Mouse (Mus musculus) gastrocnemius, postnatal 10 days (tissue): ENCODE results near the gene Bmpr1b. TPM values are rescaled to one million over a fixed set of nuclear protein-coding genes. Genes with fewer than 3 reads are reported as not detected.

Source experiments
- DNase-seq: peaks from one replicate; pipeline ENCODE4 v3.0.0; 2021; ENCODE audit warnings: mixed read lengths
- total RNA-seq, 2 experiments: library from RNA; stranded (reverse); gene quantifications; 2 replicates each; pipeline ENCODE4 v1.2.3; 2021

Bmpr1b gene
- total RNA-seq, 2 experiments from 2014 or later = 6.6 to 7.1 TPM

DNA sequence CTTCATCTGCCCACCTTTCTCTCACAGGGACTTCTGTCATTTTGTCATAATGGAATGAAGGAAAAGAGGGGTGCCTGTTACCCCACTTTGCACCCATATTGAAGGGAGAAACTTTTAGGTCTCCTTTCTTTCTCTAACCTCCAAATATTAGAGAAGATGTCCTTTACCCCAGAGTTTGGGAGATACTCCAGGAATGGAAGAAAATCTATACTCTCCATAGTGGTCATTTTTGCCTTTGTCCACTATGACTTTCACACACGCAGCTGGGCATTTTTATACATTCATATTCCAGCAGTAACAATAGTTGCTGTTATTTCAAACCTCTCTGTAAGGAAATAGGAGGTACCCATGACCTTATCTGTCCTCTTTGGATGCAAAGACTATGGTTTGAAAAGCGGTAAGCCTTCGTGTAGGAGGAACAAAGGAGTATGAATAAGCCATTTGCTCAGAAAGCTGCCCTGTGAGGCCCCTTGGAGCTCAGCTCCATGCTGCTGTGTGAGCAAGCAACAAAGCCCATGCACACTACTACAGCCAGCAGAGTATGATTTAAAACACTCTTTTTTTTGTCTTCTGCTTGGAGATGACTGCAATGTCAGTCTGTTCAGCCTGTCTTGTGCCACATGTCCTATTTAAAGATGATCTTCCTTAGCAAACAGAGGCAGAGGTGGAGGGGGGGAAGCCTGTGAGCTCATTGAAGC, 350.5 kb downstream of the Bmpr1b start:
- DNase-seq = no peak

DNA sequence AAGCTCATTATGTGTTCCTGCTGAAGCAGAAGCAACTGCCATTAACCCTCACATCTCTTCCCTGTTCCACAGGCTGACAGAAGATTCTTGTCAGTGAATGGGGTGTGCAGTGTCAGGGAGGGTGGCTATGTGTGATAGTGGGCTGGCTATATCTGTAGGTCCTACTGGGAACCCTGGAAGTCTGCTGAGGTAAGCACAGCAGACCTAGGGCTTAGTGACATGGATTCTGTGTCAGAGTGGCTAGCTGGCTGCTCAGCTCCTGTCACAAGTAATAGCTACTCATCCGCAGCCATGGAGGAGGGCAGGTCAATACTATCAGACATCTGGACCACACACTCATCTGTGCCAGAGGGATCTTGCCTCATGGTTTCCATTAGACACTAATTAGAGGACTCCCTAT, 354.4 kb downstream of the Bmpr1b start:
- no peak for DNase-seq

DNA sequence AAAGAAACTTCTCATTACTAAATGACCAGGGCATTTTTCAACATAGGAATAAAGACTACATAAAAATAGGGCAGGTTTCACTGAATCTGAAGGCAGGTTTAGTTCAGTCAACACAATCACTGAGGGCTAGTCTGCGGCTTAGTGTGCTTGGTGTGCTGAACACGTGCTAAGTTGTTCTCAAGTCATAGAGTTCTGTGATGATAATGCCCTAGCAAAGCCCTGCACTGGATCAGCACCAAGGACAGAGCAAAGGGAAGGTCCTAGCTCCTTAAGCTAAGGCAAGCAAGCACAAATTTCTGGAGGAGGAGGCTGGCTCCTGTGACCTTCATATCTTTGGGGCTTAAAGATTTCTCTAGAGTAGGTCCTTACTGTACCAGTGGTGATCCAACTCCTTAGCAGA, 357.9 kb downstream of the Bmpr1b start:
- peak; percentile 38 for DNase-seq

DNA sequence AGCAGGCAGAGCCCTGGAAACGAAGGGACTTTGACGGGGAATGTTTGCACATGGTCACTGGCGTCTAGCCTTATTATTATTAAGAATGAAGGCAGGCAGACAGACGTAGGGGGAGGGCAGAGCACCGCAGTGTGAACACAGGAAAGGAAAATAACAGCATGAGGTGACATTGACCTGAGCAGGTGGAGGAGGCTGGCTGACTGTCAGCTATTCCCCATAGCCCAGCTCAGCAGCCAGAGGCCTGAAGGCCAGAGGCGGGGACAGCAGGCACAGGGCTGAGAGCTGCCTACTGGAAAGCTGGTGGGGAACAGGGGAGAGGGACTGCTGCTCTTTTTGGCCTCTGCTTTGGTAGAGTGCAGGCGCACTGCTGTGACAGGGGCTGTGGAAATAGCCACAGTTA, 358.3 kb downstream of the Bmpr1b start:
- DNase-seq = no peak

DNA sequence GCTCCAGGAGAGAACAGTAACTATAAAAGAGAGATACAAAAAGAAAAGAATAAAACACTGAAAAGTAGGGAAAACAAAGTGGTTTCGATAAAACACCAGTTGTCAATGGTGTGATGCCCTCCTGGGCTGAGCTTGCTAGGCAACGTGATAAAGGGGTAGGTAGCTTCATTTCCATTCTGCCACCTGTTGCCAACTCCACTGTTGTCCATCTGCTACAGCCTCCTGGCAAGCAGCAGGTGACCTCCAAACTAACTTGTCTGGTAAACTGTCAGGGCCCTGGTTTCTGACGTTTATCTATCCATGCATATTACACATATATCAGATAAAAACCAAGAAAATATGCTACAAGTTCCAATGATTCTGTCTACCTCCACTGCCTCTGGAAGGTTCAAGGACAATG, 359.6 kb downstream of the Bmpr1b start:
- DNase-seq = no peak

DNA sequence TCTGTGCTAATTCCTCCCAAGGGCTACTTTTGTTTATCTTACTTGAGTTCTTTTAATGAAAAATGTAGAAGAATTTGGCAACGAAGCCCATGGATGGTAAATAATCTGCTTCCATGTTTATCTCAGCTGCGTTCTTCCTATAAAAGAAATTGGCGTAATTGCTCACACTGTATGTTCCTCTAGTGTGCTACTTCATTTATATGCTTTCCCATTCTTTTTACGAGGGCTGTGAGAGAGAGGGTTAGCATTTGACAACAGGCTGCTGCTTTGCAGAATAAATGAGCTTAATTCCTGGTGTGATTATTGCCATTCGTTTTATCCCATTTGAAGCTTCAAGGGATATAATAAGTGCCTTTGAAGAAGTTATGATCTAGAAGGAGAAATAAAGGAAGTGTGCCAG, 365.1 kb downstream of the Bmpr1b start:
- DNase-seq = no peak

DNA sequence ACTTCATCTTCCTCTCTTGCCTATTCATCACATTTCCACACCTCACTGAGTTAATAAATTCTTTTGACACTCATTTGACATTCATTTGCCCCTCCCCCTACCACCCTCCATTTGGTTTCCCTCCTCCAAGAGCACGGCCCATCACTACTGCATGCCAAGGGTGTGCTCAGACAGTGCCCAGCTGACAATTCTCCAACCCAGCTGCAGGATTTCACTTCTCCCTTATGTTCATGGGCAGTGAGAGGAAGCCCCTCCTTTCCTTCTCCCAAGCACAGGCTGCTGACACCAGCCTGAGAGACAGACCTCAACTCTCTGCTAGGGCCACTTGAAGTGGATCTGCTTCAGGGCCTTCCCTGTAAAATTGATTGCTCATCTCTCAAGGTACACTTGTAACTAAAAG, 371.4 kb downstream of the Bmpr1b start:
- DNase-seq = no peak

DNA sequence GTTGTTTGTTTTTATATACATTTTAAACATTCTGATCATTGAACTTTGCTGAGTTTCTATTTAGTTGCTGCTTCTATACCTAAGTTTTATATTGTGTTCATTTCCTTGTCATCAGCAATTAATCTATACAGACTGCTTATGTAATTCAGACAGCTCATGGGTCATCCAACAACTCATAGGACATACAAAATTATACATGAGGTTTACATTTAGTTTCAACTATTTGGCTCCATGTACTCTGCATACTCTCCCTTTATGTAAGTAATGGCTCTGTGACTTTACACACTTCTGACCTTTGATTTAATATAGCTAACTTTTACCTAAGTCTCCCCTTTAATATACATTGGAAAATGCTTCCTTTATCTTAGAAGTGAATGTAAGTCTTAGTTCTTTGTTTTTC, 371.9 kb downstream of the Bmpr1b start:
- no peak for DNase-seq

DNA sequence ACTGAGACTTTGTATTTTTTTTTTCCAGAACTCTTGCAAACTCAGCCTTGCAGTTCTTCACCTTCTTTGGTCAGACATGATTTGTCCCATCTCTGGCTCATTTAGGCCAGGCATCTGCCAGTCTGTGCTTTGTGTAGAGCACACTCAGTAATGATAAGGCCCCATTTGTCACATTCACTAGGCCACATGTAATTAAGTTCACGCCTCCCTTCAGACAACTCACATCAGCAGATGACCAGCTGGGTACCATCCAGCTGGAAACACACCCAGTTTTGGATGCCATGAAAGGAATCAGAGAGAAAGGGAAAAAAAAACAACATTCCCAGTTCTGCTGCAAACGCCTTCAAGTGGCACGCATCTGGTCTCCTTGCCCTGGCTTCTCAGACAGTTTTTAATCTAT, 374.9 kb downstream of the Bmpr1b start:
- no peak for DNase-seq

DNA sequence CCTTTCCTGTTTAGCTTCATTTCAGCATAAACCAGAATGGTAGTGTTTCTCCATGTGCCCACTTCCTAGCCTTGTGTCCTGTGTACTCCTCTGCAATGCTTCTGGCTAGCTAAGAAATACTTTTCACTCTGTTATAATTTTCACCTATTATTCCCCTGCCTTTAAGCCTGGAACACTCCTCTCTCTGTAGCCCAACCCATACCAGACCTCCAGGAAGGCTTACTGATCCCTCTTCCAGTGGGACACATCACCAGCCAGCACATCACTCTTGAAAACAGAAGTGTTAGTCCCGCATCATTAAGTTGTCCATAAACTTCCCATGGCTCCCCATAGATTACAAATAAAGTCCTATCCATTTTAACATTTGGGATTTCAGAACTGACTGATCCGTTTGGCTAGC, 375.5 kb downstream of the Bmpr1b start:
- DNase-seq = no peak

DNA sequence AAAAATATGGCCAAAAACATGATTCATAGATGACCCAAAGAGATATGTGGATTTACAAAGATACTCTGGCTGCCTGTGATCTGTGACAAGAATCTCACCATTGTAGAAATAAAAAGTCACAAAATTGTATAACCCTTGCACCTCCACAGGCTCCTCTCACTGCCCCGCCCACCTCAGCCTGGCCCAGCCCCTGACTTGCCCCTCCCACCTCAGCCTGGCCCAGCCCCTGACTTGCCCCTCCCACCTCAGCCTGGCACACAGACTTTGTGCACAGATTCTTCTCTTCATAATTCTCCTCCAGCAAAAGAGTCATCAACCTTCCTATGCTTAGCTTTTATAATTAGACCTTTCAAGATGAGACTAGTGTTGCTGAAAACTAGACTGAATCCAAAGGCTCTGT, 377.1 kb downstream of the Bmpr1b start:
- peak; percentile 8 for DNase-seq

DNA sequence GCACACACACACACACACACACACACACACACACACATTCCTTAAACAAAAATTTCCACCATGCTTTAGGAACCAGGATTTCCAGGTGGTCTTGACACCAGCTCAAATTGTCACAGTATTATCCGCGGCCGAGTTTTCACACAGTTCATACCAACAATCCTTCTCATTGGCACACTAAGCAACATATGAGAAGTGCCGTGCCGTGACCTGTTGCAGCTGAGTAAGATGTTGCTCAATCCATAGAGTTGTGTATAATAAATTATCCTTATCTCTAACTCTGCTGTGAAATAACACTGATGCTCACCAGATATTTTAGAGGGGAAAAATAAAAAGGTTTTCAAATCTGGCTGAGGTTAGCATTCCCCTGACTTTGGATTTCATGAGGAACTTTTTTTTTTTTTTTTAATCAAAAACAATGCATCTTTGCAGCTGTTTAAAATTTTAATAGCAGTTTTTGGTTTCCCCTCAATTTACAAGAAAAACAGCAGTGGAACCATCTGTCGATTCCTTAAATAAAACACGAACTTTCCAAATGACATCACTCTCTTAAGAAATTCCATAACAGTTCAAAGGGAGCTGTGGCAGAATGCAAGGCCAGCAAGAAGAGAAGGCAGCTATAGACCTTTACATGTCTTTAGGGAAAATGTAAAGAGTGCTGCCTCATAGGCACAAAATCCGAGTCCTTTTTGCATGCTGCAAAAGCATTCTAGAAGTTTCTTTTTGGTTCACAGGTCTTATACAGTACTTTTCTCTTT, 378.0 kb downstream of the Bmpr1b start:
- DNase-seq = no peak

Other genes starting within 250 kb of the Bmpr1b start
- gene Pdlim5, start 226.3 kb upstream of the Bmpr1b start, total RNA-seq = 100 to 1,000 TPM; 388 to 401 TPM